Mouse (Mus musculus): ENCODE measurements around the gene Anapc2.

DNA sequence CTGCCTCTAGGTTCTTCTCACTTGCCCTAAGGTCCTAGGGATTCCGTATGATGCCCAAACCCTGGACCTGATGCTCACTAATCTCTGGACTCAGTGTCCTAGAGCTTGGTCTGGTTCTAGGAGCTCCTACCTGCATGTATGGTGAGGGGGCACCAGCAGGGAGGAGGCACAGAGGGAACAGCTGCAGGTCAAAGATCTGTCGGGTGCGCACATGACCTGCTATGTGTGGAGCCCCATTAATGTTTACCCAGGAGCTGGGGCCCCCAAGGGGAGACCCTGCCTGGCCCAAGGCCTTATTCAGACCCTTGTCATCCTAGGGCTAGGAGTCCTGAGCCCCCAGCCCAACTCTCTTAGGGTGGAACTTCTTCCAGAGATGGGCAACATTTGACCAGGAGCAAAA is 38.2 kb upstream of the Anapc2 start, which contains the start of gene Slc34a3:
- TF ChIP-seq GATA1 (IDR thresholded peaks at IDR 0.05; ENCODE audit: low read length), result no peak
- TF ChIP-seq TAL1 (IDR thresholded peaks at IDR 0.05; ENCODE audit: low read length), result no peak

Data from erythroblast, embryonic 14.5 days (primary cell).